Mouse (Mus musculus): ENCODE measurements around the gene Mcoln3.

DNA sequence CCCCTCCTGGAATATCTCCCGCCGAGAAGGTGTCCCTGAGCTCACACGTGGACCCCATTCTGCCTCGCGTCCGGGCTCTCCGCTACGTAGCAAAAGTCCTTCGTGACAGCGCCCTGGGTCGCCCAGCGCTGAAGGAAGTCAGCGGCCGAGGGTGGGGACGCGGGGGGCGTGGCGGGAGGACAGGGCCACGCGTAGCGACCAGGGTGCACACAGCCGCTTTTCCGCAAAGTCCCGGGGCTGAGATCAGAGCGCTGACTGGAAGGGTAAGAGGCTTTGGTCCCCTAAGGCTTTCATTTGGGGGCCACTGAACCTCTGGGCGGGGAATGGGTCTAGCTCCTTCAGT lies 32.8 kb downstream of the Mcoln3 start:
- no peak for TF ChIP-seq CTCF (IDR thresholded peaks at IDR 0.05; ENCODE audit: control insufficient read depth, insufficient read depth, low read length)
- no peak for TF ChIP-seq POLR2A (IDR thresholded peaks at IDR 0.05; ENCODE audit: borderline replicate concordance, control insufficient read depth, low read depth, low read length)

All from bone marrow, adult 2 months (tissue).